Mouse (Mus musculus) kidney, embryonic 15.5 days (tissue): Measurements from ENCODE around the gene Gpr87. TPM values are rescaled to one million over a fixed set of nuclear protein-coding genes. Genes with fewer than 3 reads are reported as not detected.
"Not testable (repeated sequence)": the region's sequence is repeated elsewhere in the genome, so short reads cannot be mapped to it uniquely, and the experiment has no call there.

Source experiments
- ATAC-seq: fragments of 200-750 bp; cut with Nextera tagmentation; replicated peaks from 2 replicates; pipeline ENCODE4 v1.8.0; 2017; ENCODE audit warnings: moderate TSS enrichment; ENCODE audit not compliant: low FRiP score
- H3K27ac ChIP-seq: fragments of 300-500 bp; sonication (generic); 2 replicates; pipeline ENCODE4 v1.5.1; 2015; ENCODE audit warnings: mild to moderate bottlenecking, inconsistent platforms
- H3K27me3 ChIP-seq: fragments of 300-500 bp; sonication (generic); 2 replicates; pipeline ENCODE4 v1.6.1; 2015; ENCODE audit warnings: inconsistent platforms
- H3K36me3 ChIP-seq: fragments of 300-500 bp; sonication (generic); 2 replicates; pipeline ENCODE4 v1.6.1; 2015; ENCODE audit warnings: inconsistent platforms
- H3K4me1 ChIP-seq: fragments of 300-500 bp; sonication (generic); 2 replicates; pipeline ENCODE4 v1.6.1; 2015; ENCODE audit warnings: inconsistent platforms
- H3K4me2 ChIP-seq: fragments of 300-500 bp; sonication (generic); 2 replicates; pipeline ENCODE4 v1.6.1; 2015; ENCODE audit warnings: moderate library complexity, mild to moderate bottlenecking, inconsistent platforms
- H3K4me3 ChIP-seq: fragments of 300-500 bp; sonication (generic); replicated peaks from 2 replicates; pipeline ENCODE4 v1.5.1; 2015; ENCODE audit warnings: mild to moderate bottlenecking, inconsistent platforms
- H3K9ac ChIP-seq: fragments of 300-500 bp; sonication (generic); 2 replicates; pipeline ENCODE4 v1.6.1; 2015; ENCODE audit warnings: mild to moderate bottlenecking, inconsistent platforms
- H3K9me3 ChIP-seq: fragments of 300-500 bp; sonication (generic); replicated peaks from 2 replicates; pipeline ENCODE4 v1.6.1; 2016; ENCODE audit warnings: inconsistent platforms
- WGBS: fragments of 180-500 bp; shearing (Covaris S2); methylation state at CpG from one replicate; pipeline ENCODE4 v1.1.7; 2015; ENCODE audit warnings: mixed read lengths; 5-methylcytosine and 5-hydroxymethylcytosine counted together
- polyA plus RNA-seq: library from polyadenylated mRNA; unstranded; fragments of >200 nt; fragmentation: Nextera tagmentation; extraction: Ambion mirVana; gene quantifications from 2 replicates; pipeline ENCODE4 v1.2.1, GENCODE M21; 2015

Gpr87 gene
- polyA plus RNA-seq, 1 experiment from 2014 or later = not detected

- 81% methylated on average over 5 of the region's 5 CpGs for WGBS
- no peak within 1 kb of the TSS for H3K4me2 ChIP-seq
- H3K9me3 ChIP-seq = no peaks in the 10 kb centered on the region
- H3K4me1 ChIP-seq = no peaks in the 10 kb centered on the region
- H3K27ac ChIP-seq = no peak within 1 kb of the TSS
- H3K9ac ChIP-seq = no peak within 1 kb of the TSS
- no peaks in the 10 kb centered on the region for H3K27me3 ChIP-seq
- no peaks in the 10 kb centered on the region for H3K36me3 ChIP-seq
- no peak for ATAC-seq
- H3K4me3 ChIP-seq = no peak within 1 kb of the TSS
Measured at GRCm38 (mm10) chr3:59153424-59153823, 41.5 kb downstream of the Gpr87 start, which contains the start of gene P2ry14. Gene P2ry14 (minus strand): TSS chr3:59153618.

GRCm38 (mm10) chr3:59150624-59151023 lies 44.3 kb downstream of the Gpr87 start:
- Histone ChIP-seq H3K27me3 (no peaks in the 10 kb centered on the region), H3K9ac (no peak overlapping the region), H3K4me3 (no peak overlapping the region), H3K4me2 (no peak overlapping the region), H3K4me1 (no peaks in the 10 kb centered on the region), H3K27ac (no peak overlapping the region), H3K36me3 (no peaks in the 10 kb centered on the region), H3K9me3 (no peaks in the 10 kb centered on the region)
- 90% methylated on average over 2 of the region's 2 CpGs for WGBS
- no peak for ATAC-seq

- Histone ChIP-seq H3K4me3 (no peak overlapping the region), H3K9ac (no peak overlapping the region), H3K9me3 (no peaks in the 10 kb centered on the region), H3K27me3 (no peaks in the 10 kb centered on the region), H3K36me3 (no peaks in the 10 kb centered on the region), H3K27ac (no peak overlapping the region), H3K4me2 (no peak overlapping the region), H3K4me1 (no peaks in the 10 kb centered on the region)
- no peak for ATAC-seq
Measured at GRCm38 (mm10) chr3:59149646-59150045, 45.3 kb downstream of the Gpr87 start.

GRCm38 (mm10) chr3:59145194-59145593 lies 49.7 kb downstream of the Gpr87 start:
- no peak overlapping the region for H3K27ac ChIP-seq
- WGBS = 34% methylated on average over 5 of the region's 5 CpGs
- H3K36me3 ChIP-seq = no peaks in the 10 kb centered on the region
- H3K4me1 ChIP-seq = no peaks in the 10 kb centered on the region
- no peak overlapping the region for H3K4me2 ChIP-seq
- no peaks in the 10 kb centered on the region for H3K27me3 ChIP-seq
- peak; percentile 70; the same call in 1 of the 2 replicates for ATAC-seq
- H3K4me3 ChIP-seq = no peak overlapping the region
- no peak overlapping the region for H3K9ac ChIP-seq
- H3K9me3 ChIP-seq = no peaks in the 10 kb centered on the region

GRCm38 (mm10) chr3:59141507-59142305 lies 53.2 kb downstream of the Gpr87 start:
- H3K27me3 ChIP-seq = no peaks in the 10 kb centered on the region
- no peaks in the 10 kb centered on the region for H3K4me1 ChIP-seq
- no peaks in the 10 kb centered on the region for H3K36me3 ChIP-seq
- no peaks in the 10 kb centered on the region for H3K9me3 ChIP-seq
- no peak overlapping the region for H3K4me2 ChIP-seq
- H3K4me3 ChIP-seq = no peak overlapping the region
- no peak overlapping the region for H3K9ac ChIP-seq
- WGBS = 80% methylated on average over 8 of the region's 8 CpGs
- no peak for ATAC-seq
- no peak overlapping the region for H3K27ac ChIP-seq

GRCm38 (mm10) chr3:59140941-59141340 lies 54.0 kb downstream of the Gpr87 start:
- not testable (repeated sequence) for H3K4me3 ChIP-seq, H3K27ac ChIP-seq, H3K9me3 ChIP-seq, H3K27me3 ChIP-seq, ATAC-seq, H3K4me2 ChIP-seq, H3K4me1 ChIP-seq, H3K9ac ChIP-seq, H3K36me3 ChIP-seq
- WGBS = 89% methylated on average over 4 of the region's 4 CpGs

GRCm38 (mm10) chr3:59140115-59140514 lies 54.8 kb downstream of the Gpr87 start:
- WGBS = 83% methylated on average over 2 of the region's 2 CpGs
- Histone ChIP-seq H3K4me1 (no peaks in the 10 kb centered on the region), H3K27me3 (no peaks in the 10 kb centered on the region), H3K9me3 (no peaks in the 10 kb centered on the region), H3K4me2 (no peak overlapping the region), H3K4me3 (no peak overlapping the region), H3K27ac (no peak overlapping the region), H3K9ac (no peak overlapping the region), H3K36me3 (no peaks in the 10 kb centered on the region)
- no peak for ATAC-seq

- no peak for ATAC-seq
- no peaks in the 10 kb centered on the region for H3K36me3 ChIP-seq
- no peak overlapping the region for H3K9ac ChIP-seq
- no peak overlapping the region for H3K4me2 ChIP-seq
- H3K9me3 ChIP-seq = no peaks in the 10 kb centered on the region
- no peak overlapping the region for H3K27ac ChIP-seq
- no peaks in the 10 kb centered on the region for H3K27me3 ChIP-seq
- no peaks in the 10 kb centered on the region for H3K4me1 ChIP-seq
- no peak overlapping the region for H3K4me3 ChIP-seq
Measured at GRCm38 (mm10) chr3:59139651-59140051, 55.3 kb downstream of the Gpr87 start.

GRCm38 (mm10) chr3:59138946-59139468 lies 55.9 kb downstream of the Gpr87 start:
- H3K27ac ChIP-seq = no peak overlapping the region
- no peaks in the 10 kb centered on the region for H3K4me1 ChIP-seq
- WGBS = 70% methylated on average over 12 of the region's 12 CpGs
- ATAC-seq = no peak
- no peak overlapping the region for H3K9ac ChIP-seq
- H3K9me3 ChIP-seq = no peaks in the 10 kb centered on the region
- H3K4me2 ChIP-seq = no peak overlapping the region
- H3K27me3 ChIP-seq = no peaks in the 10 kb centered on the region
- no peaks in the 10 kb centered on the region for H3K36me3 ChIP-seq
- no peak overlapping the region for H3K4me3 ChIP-seq

GRCm38 (mm10) chr3:59135911-59136653 lies 58.8 kb downstream of the Gpr87 start:
- WGBS = 75% methylated on average over 5 of the region's 5 CpGs
- no peaks in the 10 kb centered on the region for H3K36me3 ChIP-seq
- H3K4me2 ChIP-seq = no peak overlapping the region
- H3K27ac ChIP-seq = no peak overlapping the region
- no peak for ATAC-seq
- H3K4me3 ChIP-seq = no peak overlapping the region
- H3K27me3 ChIP-seq = no peaks in the 10 kb centered on the region
- no peaks in the 10 kb centered on the region for H3K9me3 ChIP-seq
- no peak overlapping the region for H3K9ac ChIP-seq
- no peaks in the 10 kb centered on the region for H3K4me1 ChIP-seq

- Histone ChIP-seq H3K4me1 (0 out of 2 replicates have a peak, but pooled peaks cover 5% of the 10 kb centered on the region), H3K27me3 (no peaks in the 10 kb centered on the region), H3K4me3 (no peak overlapping the region), H3K9ac (no peak overlapping the region), H3K9me3 (no peaks in the 10 kb centered on the region), H3K4me2 (no peak overlapping the region), H3K36me3 (no peaks in the 10 kb centered on the region), H3K27ac (no peak overlapping the region)
- ATAC-seq = no peak
- 78% methylated on average over 5 of the region's 5 CpGs for WGBS
Measured at GRCm38 (mm10) chr3:59133189-59133588, 61.7 kb downstream of the Gpr87 start.

- Histone ChIP-seq H3K9ac (no peak overlapping the region), H3K4me1 (0 out of 2 replicates have a peak, but pooled peaks cover 5% of the 10 kb centered on the region), H3K9me3 (no peaks in the 10 kb centered on the region), H3K4me2 (no peak overlapping the region), H3K27me3 (no peaks in the 10 kb centered on the region), H3K36me3 (no peaks in the 10 kb centered on the region), H3K27ac (no peak overlapping the region), H3K4me3 (no peak overlapping the region)
- WGBS = 83% methylated on average over 4 of the region's 4 CpGs
- no peak for ATAC-seq
Measured at GRCm38 (mm10) chr3:59131966-59132365, 62.9 kb downstream of the Gpr87 start.
